ENCODE assay signal across 23 mouse cellular contexts in genomic region chr2:73343701-73344100, GRCm38 (mm10). TPM values are rescaled to one million over a fixed set of nuclear protein-coding genes. Genes with fewer than 3 reads are reported as not detected.
DNase-seq lines count a peak whose midpoint lies in the region; ATAC-seq and TF ChIP-seq lines count a peak whose summit lies in the region.
"Had no signal": no experiment of that assay in that cellular context is flagged by ENCODE, and none has a peak within 500 bp of the region (broad histone marks: within the 10 kb centered on the region; RNA-seq: fewer than 3 reads in every experiment).

No protein-coding gene starts in this region.

- peak; percentile 45; the same call in 1 of the 2 replicates for ATAC-seq in lung, embryonic 16.5 days (ENCODE audit: low read depth)
- ATAC-seq: activated CD4-positive, CD25-positive, alpha-beta regulatory T cell, adult 4 months; CD4-positive, CD25-positive, alpha-beta regulatory T cell, adult 4 months; forebrain, embryonic 13.5 days; forebrain, embryonic 15.5 days; Patski had no signal

- no peak overlapping the region for H3K4me3 ChIP-seq in layer of hippocampus, adult 2 months
- no peak overlapping the region for H3K4me3 ChIP-seq in lung, embryonic 16.5 days (ENCODE audit: low read length)
- H3K4me3 ChIP-seq: embryonic facial prominence, embryonic 10.5 days; embryonic facial prominence, embryonic 12.5 days; forebrain, embryonic 13.5 days; forebrain, embryonic 15.5 days had no signal

- peak overlapping the region; percentile 44 for H3K27ac ChIP-seq in layer of hippocampus, adult 2 months
- H3K27ac ChIP-seq in lung, embryonic 16.5 days (ENCODE audit: low read length), result no peak overlapping the region
- H3K27ac ChIP-seq: embryonic facial prominence, embryonic 10.5 days; embryonic facial prominence, embryonic 12.5 days; forebrain, embryonic 13.5 days; forebrain, embryonic 15.5 days had no signal

- no peak overlapping the region for H3K9ac ChIP-seq in lung, embryonic 16.5 days (ENCODE audit: low read length)
- H3K9ac ChIP-seq: embryonic facial prominence, embryonic 12.5 days; forebrain, embryonic 13.5 days; forebrain, embryonic 15.5 days had no signal

- 60% methylated on average over 5 of the region's 5 CpGs for WGBS in lung, embryonic 16.5 days

- no peak for DNase-seq in layer of hippocampus, adult 2 months (ENCODE audit: low spot score in 2 of 2)
- DNase-seq in layer of hippocampus, postnatal 36 days, result no peak
- DNase-seq in lung, postnatal 25 days (ENCODE audit: low spot score), result no peak
- DNase-seq in lung, postnatal 10 days, result peak; percentile 38
- no peak for DNase-seq in lung, postnatal 36 days
- DNase-seq: adrenal gland, adult 8-10 months; adrenal gland, postnatal 14 days; adrenal gland, postnatal 36 days; B cell, adult 2 months; cerebellum, adult 11-12 months; cerebellum, adult 2 months; cerebellum, adult 9-10 months; cerebellum, postnatal 25 days had no signal

- no peak for TF ChIP-seq CTCF in layer of hippocampus, adult 2 months (conservative IDR thresholded peaks at IDR 0.05)

- H3K27me3 ChIP-seq in lung, embryonic 16.5 days (ENCODE audit: control insufficient read depth, insufficient read depth, low read depth, low read length), result no peaks in the 10 kb centered on the region
- H3K27me3 ChIP-seq: CH12.LX; embryonic facial prominence, embryonic 12.5 days; forebrain, embryonic 13.5 days; forebrain, embryonic 15.5 days; Patski had no signal

- H3K4me1 ChIP-seq in lung, embryonic 16.5 days (replicated peaks; ENCODE audit: control insufficient read depth, insufficient read depth, low read length), result no peaks in the 10 kb centered on the region

- H3K4me2 ChIP-seq in lung, embryonic 16.5 days (ENCODE audit: low read depth, low read length), result no peak overlapping the region
- H3K4me2 ChIP-seq: embryonic facial prominence, embryonic 12.5 days; forebrain, embryonic 13.5 days; forebrain, embryonic 15.5 days had no signal

- H3K9me3 ChIP-seq in lung, embryonic 16.5 days (ENCODE audit: control insufficient read depth, low read length), result no peaks in the 10 kb centered on the region
- H3K9me3 ChIP-seq: embryonic facial prominence, embryonic 10.5 days; embryonic facial prominence, embryonic 12.5 days; forebrain, embryonic 13.5 days; forebrain, embryonic 15.5 days; G1E had no signal

- H3K36me3 ChIP-seq in lung, embryonic 16.5 days (ENCODE audit: control insufficient read depth, insufficient read depth, low read length), result no peaks in the 10 kb centered on the region
- H3K36me3 ChIP-seq: embryonic facial prominence, embryonic 10.5 days; embryonic facial prominence, embryonic 12.5 days; forebrain, embryonic 15.5 days had no signal

RNA-seq across cellular contexts. Expression of gene Cir1, which starts 31.2 kb away (rescaled TPM):
- total RNA-seq in layer of hippocampus, adult 2 months (2021), result 10 to 100 TPM; 31.6 to 32.6 TPM
- total RNA-seq in layer of hippocampus, postnatal 36 days (2021), result 10 to 100 TPM; 26.0 to 27.3 TPM
- polyA plus RNA-seq in lung, embryonic 16.5 days (2015; fragmentation: Nextera tagmentation; extraction: Ambion mirVana), result 24.6 and 25.0 TPM in 2 replicates

RNA-seq across cellular contexts. Expression of gene Scrn3, which starts 31.3 kb away (rescaled TPM):
- total RNA-seq in layer of hippocampus, adult 2 months (2021), result 10 to 100 TPM; 19.3 to 22.3 TPM
- total RNA-seq in layer of hippocampus, postnatal 36 days (2021), result 10 to 100 TPM; 22.8 to 23.9 TPM
- polyA plus RNA-seq in lung, embryonic 16.5 days (2015; fragmentation: Nextera tagmentation; extraction: Ambion mirVana), result 21.0 and 21.8 TPM in 2 replicates

RNA-seq across cellular contexts. Expression of gene Gpr155, which starts 42.7 kb away (rescaled TPM):
- 10 to 100 TPM; 58.1 to 65.6 TPM for total RNA-seq in layer of hippocampus, adult 2 months (2021)
- total RNA-seq in layer of hippocampus, postnatal 36 days (2021), result 10 to 100 TPM; 64.7 to 65.3 TPM
- 5.6 and 6.3 TPM in 2 replicates for polyA plus RNA-seq in lung, embryonic 16.5 days (2015; fragmentation: Nextera tagmentation; extraction: Ambion mirVana)
